Comparison of ENCODE assay signal across 14 mouse cellular contexts in the genomic region with DNA sequence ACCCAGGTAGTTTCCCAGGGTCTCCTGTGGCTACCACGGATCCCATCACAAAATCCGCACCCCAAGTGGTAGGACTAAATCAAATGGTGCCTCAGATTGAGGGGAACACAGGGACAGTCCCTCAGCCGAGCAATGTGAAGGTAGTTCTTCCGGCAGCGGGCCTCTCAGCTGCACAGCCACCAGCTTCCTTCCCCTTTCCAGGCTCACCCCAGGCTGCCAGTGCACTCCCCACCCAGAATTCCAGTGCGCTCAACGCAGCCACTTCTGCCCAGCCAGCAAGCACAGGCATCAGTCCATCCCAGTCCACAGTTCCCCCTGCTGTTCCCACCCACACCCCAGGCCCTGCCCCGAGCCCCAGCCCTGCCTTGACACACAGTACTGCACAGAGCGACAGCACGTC. TPM values are rescaled to one million over a fixed set of nuclear protein-coding genes. Genes with fewer than 3 reads are reported as not detected.
DNase-seq lines count a peak whose midpoint lies in the region; ATAC-seq lines count a peak whose summit lies in the region.
"Had no signal": no experiment of that assay in that cellular context is flagged by ENCODE, and none has a peak within 500 bp of the region (broad histone marks: within the 10 kb centered on the region; RNA-seq: fewer than 3 reads in every experiment).

No protein-coding gene starts in this region.

- no peak overlapping the region for H3K9ac ChIP-seq in kidney, embryonic 15.5 days
- H3K9ac ChIP-seq: liver, embryonic 13.5 days had no signal

- peaks cover 67% of the 10 kb centered on the region for H3K36me3 ChIP-seq in kidney, embryonic 15.5 days

- no peaks in the 10 kb centered on the region for H3K27me3 ChIP-seq in kidney, embryonic 15.5 days
- H3K27me3 ChIP-seq: liver, embryonic 13.5 days had no signal

- peak overlapping the region; percentile 65; the same call in 1 of the 2 replicates for H3K27ac ChIP-seq in kidney, embryonic 15.5 days
- H3K27ac ChIP-seq: liver, embryonic 13.5 days had no signal

- no peak overlapping the region for H3K4me2 ChIP-seq in kidney, embryonic 15.5 days
- H3K4me2 ChIP-seq: liver, embryonic 13.5 days had no signal

- 75% methylated on average over 10 of the region's 10 CpGs for WGBS in kidney, embryonic 15.5 days

- no peaks in the 10 kb centered on the region for H3K9me3 ChIP-seq in kidney, embryonic 15.5 days (replicated peaks)
- H3K9me3 ChIP-seq: liver, embryonic 13.5 days had no signal

- DNase-seq in cerebellum, adult 11-12 months, result no peak
- no peak for DNase-seq in kidney, postnatal 36 days
- no peak for DNase-seq in urinary bladder, postnatal 4 days (ENCODE audit: low spot score in 2 of 2)
- DNase-seq in testis, postnatal 10 days (ENCODE audit: low spot score), result no peak
- DNase-seq: adrenal gland, adult 8-10 months; heart, postnatal 36 days; kidney, adult 11 months; liver, embryonic 13.5 days; midbrain, embryonic 14.5 days; thymus, postnatal 36 days had no signal

- H3K4me1 ChIP-seq in kidney, embryonic 15.5 days, result peaks cover 34% of the 10 kb centered on the region

- no peak overlapping the region for H3K4me3 ChIP-seq in kidney, embryonic 15.5 days (replicated peaks)
- H3K4me3 ChIP-seq: liver, embryonic 13.5 days had no signal

- 0 out of 2 replicates have a peak, but pooled peaks have one; percentile 6 for ATAC-seq in cerebellum, adult (ENCODE audit: insufficient number of reproducible peaks, low FRiP score, low TSS enrichment)
- ATAC-seq in kidney, embryonic 15.5 days (replicated peaks; ENCODE audit: low FRiP score), result peak; percentile 37
- peak; percentile 79 for ATAC-seq in common myeloid progenitor, adult 5-6 weeks (replicated peaks; ENCODE audit: low read depth, poor library complexity, severe bottlenecking)
- ATAC-seq in monocyte, adult 5-6 weeks (replicated peaks; ENCODE audit: insufficient number of reproducible peaks, low FRiP score, low TSS enrichment, poor library complexity, severe bottlenecking), result 0 out of 2 replicates have a peak, but pooled peaks have one; percentile 46

RNA-seq across cellular contexts. Expression of gene Zcchc2, which starts 40.1 kb away (rescaled TPM):
- polyA plus RNA-seq in kidney, embryonic 15.5 days (2015; fragmentation: Nextera tagmentation; extraction: Ambion mirVana), result 3.1 and 3.2 TPM in 2 replicates
- total RNA-seq in common myeloid progenitor, adult 5-6 weeks (2017), result 19.6 and 22.2 TPM in 2 replicates
- 40.5 to 52.4 TPM (median 42.4 TPM) in 3 replicates for total RNA-seq in monocyte, adult 5-6 weeks (2017)

Comparison
In these comparisons a context has a peak if more than half of its experiments do, and no peak if none do; other contexts are left out.
1. ATAC-seq: peak in every context shown above with its lines; median percentile 79 in common myeloid progenitor, adult 5-6 weeks; 46 in monocyte, adult 5-6 weeks; 37 in kidney, embryonic 15.5 days; 6 in cerebellum, adult.